Mouse (Mus musculus): ENCODE data around the gene Galnt15. TPM values are rescaled to one million over a fixed set of nuclear protein-coding genes. Genes with fewer than 3 reads are reported as not detected.

The Galnt15 gene
- polyA plus RNA-seq, 1 experiment from 2014 or later: 0.73 TPM

DNA sequence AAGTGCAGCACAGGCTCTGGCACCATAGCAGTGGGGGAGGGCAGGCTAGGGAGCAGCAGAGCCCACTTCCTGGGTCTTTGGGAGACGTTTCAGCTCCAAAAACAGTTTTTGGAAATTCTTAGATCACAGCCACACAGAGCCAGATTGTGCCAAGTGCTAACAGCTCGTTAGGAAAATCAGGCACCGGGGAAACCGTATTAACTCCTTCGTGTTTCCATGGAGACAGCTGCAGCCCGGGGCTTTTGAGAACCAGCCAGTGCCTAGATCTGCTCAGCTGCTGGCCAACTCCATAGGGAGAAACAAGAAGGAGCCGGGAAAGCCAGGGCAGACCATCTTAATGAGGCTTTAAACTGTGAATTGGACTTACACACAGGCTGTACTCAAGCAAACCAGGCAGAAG is 11.9 kb upstream of the Galnt15 start:
- Histone ChIP-seq H3K27ac (replicated peaks) (peak overlapping the region; percentile 77), H3K4me1 (replicated peaks) (peaks cover 14% of the 10 kb centered on the region), H3K36me3 (no peaks in the 10 kb centered on the region), H3K9me3 (no peaks in the 10 kb centered on the region), H3K9ac (no peak overlapping the region), H3K4me2 (peak overlapping the region; percentile 2), H3K27me3 (no peaks in the 10 kb centered on the region), H3K4me3 (no peak overlapping the region)
- WGBS: 2% methylated on average over 7 of the region's 7 CpGs
- peak; percentile 90 for ATAC-seq (ENCODE audit: low FRiP score, low read depth)

GRCm38 (mm10) chr14:32017448-32017847 is 11.3 kb upstream of the Galnt15 start:
- no peaks in the 10 kb centered on the region for H3K36me3 ChIP-seq
- H3K27ac ChIP-seq (replicated peaks): peak overlapping the region; percentile 77
- no peaks in the 10 kb centered on the region for H3K27me3 ChIP-seq
- peak overlapping the region; percentile 2 for H3K4me2 ChIP-seq
- 34% methylated on average over 2 of the region's 2 CpGs for WGBS
- H3K4me3 ChIP-seq: no peak overlapping the region
- no peak overlapping the region for H3K9ac ChIP-seq
- H3K9me3 ChIP-seq: no peaks in the 10 kb centered on the region
- peak; percentile 40; the same call in 1 of the 2 replicates for ATAC-seq (ENCODE audit: low FRiP score, low read depth)
- H3K4me1 ChIP-seq (replicated peaks): peaks cover 14% of the 10 kb centered on the region

DNA sequence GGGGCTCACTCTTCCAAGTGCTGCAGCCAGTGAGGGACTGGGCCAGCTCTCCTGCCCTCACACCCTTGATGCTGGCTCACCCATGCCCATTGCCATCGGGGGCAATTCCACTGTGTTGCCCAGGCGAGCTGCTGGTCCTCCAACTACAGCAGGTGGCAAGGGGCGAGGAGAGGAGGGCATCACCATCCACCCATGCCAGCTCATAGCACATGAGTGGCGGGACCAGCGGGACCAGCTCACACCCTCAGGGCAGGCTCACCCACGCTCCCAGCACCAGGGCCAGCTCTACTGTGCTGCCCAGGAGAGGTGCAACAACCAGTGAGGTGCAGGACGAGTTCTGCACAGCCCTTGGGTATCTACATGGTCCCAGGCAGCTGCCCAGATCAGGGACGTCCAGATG is 9.7 kb upstream of the Galnt15 start:
- H3K27ac ChIP-seq (replicated peaks): no peak overlapping the region
- H3K4me1 ChIP-seq (replicated peaks): peaks cover 14% of the 10 kb centered on the region
- H3K36me3 ChIP-seq: no peaks in the 10 kb centered on the region
- no peak overlapping the region for H3K4me3 ChIP-seq
- no peak overlapping the region for H3K4me2 ChIP-seq
- H3K9ac ChIP-seq: no peak overlapping the region
- no peaks in the 10 kb centered on the region for H3K9me3 ChIP-seq
- no peaks in the 10 kb centered on the region for H3K27me3 ChIP-seq
- no peak for ATAC-seq (ENCODE audit: low FRiP score, low read depth)
- 86% methylated on average over 8 of the region's 8 CpGs for WGBS

- Histone ChIP-seq H3K27ac (replicated peaks) (no peak overlapping the region), H3K9ac (no peak overlapping the region), H3K27me3 (no peaks in the 10 kb centered on the region), H3K9me3 (no peaks in the 10 kb centered on the region), H3K4me3 (no peak overlapping the region), H3K36me3 (no peaks in the 10 kb centered on the region), H3K4me1 (replicated peaks) (peaks cover 6% of the 10 kb centered on the region), H3K4me2 (no peak overlapping the region)
- no peak for ATAC-seq (ENCODE audit: low FRiP score, low read depth)
- WGBS: 74% methylated on average over 9 of the region's 9 CpGs
These were observed 6.8 kb upstream of the Galnt15 start for GRCm38 (mm10) chr14:32021967-32022366.

DNA sequence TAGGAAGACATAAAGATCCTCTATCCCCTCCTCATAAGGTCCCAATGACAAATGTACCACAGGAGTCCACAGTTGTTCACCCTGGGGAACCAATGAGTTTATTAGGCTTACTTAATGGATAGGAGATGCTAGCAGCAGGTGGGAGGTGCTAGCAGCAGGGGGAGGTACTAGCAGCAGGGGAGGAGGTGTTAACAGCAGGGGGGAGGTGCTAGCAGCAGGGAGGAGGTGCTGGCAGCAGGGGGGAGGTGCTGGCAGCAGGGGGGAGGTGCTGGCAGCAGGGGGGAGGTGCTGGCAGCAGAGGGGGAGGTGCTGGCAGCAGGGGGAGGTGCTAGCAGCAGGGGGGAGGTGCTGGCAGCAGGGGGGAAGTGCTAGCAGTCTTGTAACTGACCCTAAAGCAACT is 6.3 kb upstream of the Galnt15 start:
- no peak overlapping the region for H3K4me3 ChIP-seq
- H3K27ac ChIP-seq (replicated peaks): no peak overlapping the region
- no peak for ATAC-seq (ENCODE audit: low FRiP score, low read depth)
- no peaks in the 10 kb centered on the region for H3K36me3 ChIP-seq
- H3K4me1 ChIP-seq (replicated peaks): peaks cover 2% of the 10 kb centered on the region
- no peaks in the 10 kb centered on the region for H3K27me3 ChIP-seq
- no peak overlapping the region for H3K4me2 ChIP-seq
- no peak overlapping the region for H3K9ac ChIP-seq
- no peaks in the 10 kb centered on the region for H3K9me3 ChIP-seq

- Histone ChIP-seq H3K36me3 (no peaks in the 10 kb centered on the region), H3K9ac (no peak overlapping the region), H3K27ac (replicated peaks) (no peak overlapping the region), H3K9me3 (no peaks in the 10 kb centered on the region), H3K4me1 (replicated peaks) (peaks cover 14% of the 10 kb centered on the region), H3K4me3 (no peak overlapping the region), H3K27me3 (no peaks in the 10 kb centered on the region), H3K4me2 (no peak overlapping the region)
- WGBS: 88% methylated on average over 4 of the region's 4 CpGs
- ATAC-seq (ENCODE audit: low FRiP score, low read depth): no peak
These were observed 4.9 kb upstream of the Galnt15 start for GRCm38 (mm10) chr14:32023891-32024290.

GRCm38 (mm10) chr14:32027218-32027617 is 1.6 kb upstream of the Galnt15 start:
- ATAC-seq (ENCODE audit: low FRiP score, low read depth): no peak
- H3K4me2 ChIP-seq: no peak overlapping the region
- H3K36me3 ChIP-seq: no peaks in the 10 kb centered on the region
- H3K4me1 ChIP-seq (replicated peaks): peaks cover 17% of the 10 kb centered on the region
- WGBS: 57% methylated on average over 7 of the region's 7 CpGs
- no peaks in the 10 kb centered on the region for H3K9me3 ChIP-seq
- H3K27me3 ChIP-seq: no peaks in the 10 kb centered on the region
- no peak overlapping the region for H3K4me3 ChIP-seq
- H3K27ac ChIP-seq (replicated peaks): no peak overlapping the region
- H3K9ac ChIP-seq: no peak overlapping the region

DNA sequence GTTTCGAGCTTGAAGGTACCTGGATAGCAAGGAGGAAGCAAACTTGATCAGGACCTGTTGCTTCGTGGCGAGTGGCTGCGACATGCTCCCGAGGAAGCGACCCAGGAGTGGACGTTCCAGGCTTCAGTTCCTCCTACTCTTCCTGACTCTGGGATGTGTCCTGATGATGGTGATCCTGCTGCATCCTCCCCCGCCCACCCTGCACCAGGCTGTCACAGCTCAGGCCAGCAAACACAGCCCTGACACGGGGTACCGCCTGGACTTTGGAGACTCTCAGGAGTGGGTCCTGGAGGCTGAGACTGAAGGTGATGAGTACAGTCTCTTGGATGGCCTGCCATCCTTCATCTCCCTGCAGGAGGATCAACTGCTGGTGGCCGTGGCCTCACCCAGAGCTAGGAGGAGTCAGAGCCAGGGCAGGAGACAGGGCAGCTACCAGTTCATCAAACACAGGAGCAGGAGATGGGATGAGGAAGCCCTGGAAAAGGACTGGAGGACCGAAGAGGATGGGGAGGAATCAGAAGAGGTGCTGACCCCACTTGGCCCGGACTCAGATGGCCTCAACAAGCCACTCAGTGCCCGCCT is 713 bp downstream of the Galnt15 start:
- Histone ChIP-seq H3K4me2 (no peak overlapping the region), H3K4me1 (replicated peaks) (peaks cover 17% of the 10 kb centered on the region), H3K27ac (replicated peaks) (no peak overlapping the region), H3K36me3 (no peaks in the 10 kb centered on the region), H3K9ac (no peak overlapping the region), H3K4me3 (no peak overlapping the region), H3K27me3 (no peaks in the 10 kb centered on the region), H3K9me3 (no peaks in the 10 kb centered on the region)
- ATAC-seq (ENCODE audit: low FRiP score, low read depth): no peak
- WGBS: 73% methylated on average over 14 of the region's 14 CpGs

GRCm38 (mm10) chr14:32030073-32030472 is 1.3 kb downstream of the Galnt15 start:
- Histone ChIP-seq H3K27me3 (no peaks in the 10 kb centered on the region), H3K4me3 (no peak overlapping the region), H3K4me2 (no peak overlapping the region), H3K36me3 (no peaks in the 10 kb centered on the region), H3K4me1 (replicated peaks) (peaks cover 17% of the 10 kb centered on the region), H3K9ac (no peak overlapping the region), H3K9me3 (no peaks in the 10 kb centered on the region), H3K27ac (replicated peaks) (no peak overlapping the region)
- ATAC-seq (ENCODE audit: low FRiP score, low read depth): no peak
- WGBS: 75% methylated on average over 5 of the region's 5 CpGs

GRCm38 (mm10) chr14:32032522-32032921 is 3.7 kb downstream of the Galnt15 start:
- no peak overlapping the region for H3K9ac ChIP-seq
- no peaks in the 10 kb centered on the region for H3K36me3 ChIP-seq
- H3K4me2 ChIP-seq: no peak overlapping the region
- no peak overlapping the region for H3K4me3 ChIP-seq
- H3K4me1 ChIP-seq (replicated peaks): peaks cover 15% of the 10 kb centered on the region
- H3K27me3 ChIP-seq: no peaks in the 10 kb centered on the region
- H3K9me3 ChIP-seq: no peaks in the 10 kb centered on the region
- ATAC-seq (ENCODE audit: low FRiP score, low read depth): peak; percentile 61
- no peak overlapping the region for H3K27ac ChIP-seq (replicated peaks)
- whole genome bisulfite sequencing: 7% methylated on average over 4 of the region's 4 CpGs

DNA sequence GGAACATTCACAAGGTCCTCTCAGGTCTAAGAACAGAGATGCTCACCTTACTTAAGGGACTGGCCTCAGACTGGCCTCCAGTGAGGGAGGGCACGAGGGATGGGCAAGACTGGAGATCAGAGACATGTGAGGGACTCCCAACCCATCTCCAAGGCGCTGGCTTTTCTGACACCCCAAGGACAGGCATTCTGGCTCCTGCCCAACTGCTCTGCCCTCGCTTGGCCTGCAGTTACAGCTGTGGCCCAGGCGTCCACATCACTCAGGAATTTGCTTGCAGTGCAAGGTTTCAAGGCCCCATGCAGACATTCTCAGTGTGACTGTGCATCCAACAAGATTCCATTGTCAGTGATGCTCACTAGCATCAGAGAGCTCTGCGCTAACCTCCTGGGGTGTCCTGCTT is 7.7 kb downstream of the Galnt15 start:
- no peak overlapping the region for H3K4me3 ChIP-seq
- no peak for ATAC-seq (ENCODE audit: low FRiP score, low read depth)
- WGBS: 76% methylated on average over 5 of the region's 5 CpGs

GRCm38 (mm10) chr14:32037661-32038252 is 9.0 kb downstream of the Galnt15 start:
- WGBS: 80% methylated on average over 8 of the region's 8 CpGs

More for the DNA sequence above, 7.7 kb downstream of the Galnt15 start:
- no peaks in the 10 kb centered on the region for H3K4me1 ChIP-seq (replicated peaks)
- H3K36me3 ChIP-seq: no peaks in the 10 kb centered on the region
- H3K27me3 ChIP-seq: no peaks in the 10 kb centered on the region
- H3K4me2 ChIP-seq: no peak overlapping the region
- no peaks in the 10 kb centered on the region for H3K9me3 ChIP-seq
- H3K27ac ChIP-seq (replicated peaks): no peak overlapping the region
- H3K9ac ChIP-seq: no peak overlapping the region

GRCm38 (mm10) chr14:32042108-32042507 is 13.3 kb downstream of the Galnt15 start:
- Histone ChIP-seq H3K4me3 (no peak overlapping the region), H3K9ac (no peak overlapping the region), H3K27me3 (no peaks in the 10 kb centered on the region), H3K9me3 (no peaks in the 10 kb centered on the region), H3K4me2 (no peak overlapping the region), H3K4me1 (replicated peaks) (no peaks in the 10 kb centered on the region), H3K36me3 (no peaks in the 10 kb centered on the region), H3K27ac (replicated peaks) (no peak overlapping the region)
- WGBS: 79% methylated on average over 5 of the region's 5 CpGs
- no peak for ATAC-seq (ENCODE audit: low FRiP score, low read depth)

More at GRCm38 (mm10) chr14:32037661-32038252, 9.0 kb downstream of the Galnt15 start:
- ATAC-seq (ENCODE audit: low FRiP score, low read depth): no peak
- Histone ChIP-seq H3K4me3 (no peak overlapping the region), H3K27me3 (no peaks in the 10 kb centered on the region), H3K4me1 (replicated peaks) (no peaks in the 10 kb centered on the region), H3K9ac (no peak overlapping the region), H3K4me2 (no peak overlapping the region), H3K27ac (replicated peaks) (no peak overlapping the region), H3K36me3 (no peaks in the 10 kb centered on the region), H3K9me3 (no peaks in the 10 kb centered on the region)
